Mouse (Mus musculus): Measurements from ENCODE around the gene Fxyd7.

The Fxyd7 gene

DNA sequence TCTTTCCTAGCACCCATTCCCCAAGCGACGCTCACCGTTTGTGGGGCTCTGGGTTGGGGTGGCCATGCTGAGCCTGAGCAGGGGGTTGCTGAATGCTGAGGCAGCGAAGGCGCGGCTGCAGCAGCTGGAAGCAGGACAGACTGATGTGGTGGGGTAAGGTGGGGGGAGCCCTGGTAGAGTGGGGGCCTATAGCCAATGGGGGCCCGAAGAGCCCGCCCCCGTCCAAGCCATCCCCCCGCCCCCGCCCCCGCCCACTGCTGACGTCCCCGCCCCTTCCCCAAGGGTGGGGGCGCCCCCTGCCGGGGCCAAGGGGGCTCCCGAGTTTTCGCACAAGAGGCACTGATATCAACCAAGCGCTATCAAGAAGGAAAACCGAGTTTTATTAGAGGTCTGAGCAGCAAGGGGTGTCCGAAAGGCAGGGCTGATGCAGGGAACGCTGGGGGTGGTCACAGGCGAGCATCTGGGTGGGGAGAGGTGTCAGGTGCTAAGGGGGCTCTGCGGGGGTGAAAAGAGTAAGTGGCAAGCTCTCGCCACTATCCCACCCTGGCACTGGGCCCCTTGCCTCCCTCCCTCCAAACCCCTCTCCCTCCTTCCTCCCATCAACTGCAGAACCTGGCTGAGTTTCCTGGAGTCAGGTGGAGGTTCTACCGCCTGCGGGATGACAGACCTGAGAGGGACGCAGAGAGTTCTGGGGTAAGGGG, at the start of gene Fxyd7:
Gene Fxyd7, minus strand, starts transcription at position 147 of the 701 bp plus-strand sequence.
- Histone ChIP-seq H3K36me3 (ENCODE audit: control insufficient read depth, insufficient read depth, low read length, poor library complexity, severe bottlenecking) (no peaks in the 10 kb centered on the region), H3K27me3 (ENCODE audit: control insufficient read depth, insufficient read depth, low read length, poor library complexity, severe bottlenecking) (no peaks in the 10 kb centered on the region)
- DNase-seq (ENCODE audit: low read depth, low spot score): no peak

DNA sequence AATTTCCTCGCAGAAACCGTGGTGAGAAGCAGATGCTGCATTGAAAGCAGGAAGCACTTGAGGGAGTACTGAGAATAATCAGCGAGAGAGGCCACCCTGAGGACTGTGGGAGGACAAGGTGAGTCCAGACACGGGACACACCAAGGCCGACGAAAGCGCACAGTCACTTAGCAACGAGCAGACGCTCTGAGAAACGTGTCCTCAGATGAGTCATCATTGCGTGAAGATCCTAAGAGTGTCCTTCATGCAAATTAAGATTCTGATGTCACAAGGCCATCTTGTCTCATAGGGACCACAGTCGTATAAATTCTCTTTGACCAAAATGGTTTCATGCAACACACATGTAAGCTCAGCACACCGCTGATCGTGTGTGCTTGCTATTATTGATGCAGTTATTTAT, 49.5 kb upstream of the Fxyd7 start:
- Histone ChIP-seq H3K27me3 (ENCODE audit: control insufficient read depth, insufficient read depth, low read length, poor library complexity, severe bottlenecking) (no peaks in the 10 kb centered on the region), H3K36me3 (ENCODE audit: control insufficient read depth, insufficient read depth, low read length, poor library complexity, severe bottlenecking) (no peaks in the 10 kb centered on the region)
- DNase-seq (ENCODE audit: low read depth, low spot score): no peak

DNA sequence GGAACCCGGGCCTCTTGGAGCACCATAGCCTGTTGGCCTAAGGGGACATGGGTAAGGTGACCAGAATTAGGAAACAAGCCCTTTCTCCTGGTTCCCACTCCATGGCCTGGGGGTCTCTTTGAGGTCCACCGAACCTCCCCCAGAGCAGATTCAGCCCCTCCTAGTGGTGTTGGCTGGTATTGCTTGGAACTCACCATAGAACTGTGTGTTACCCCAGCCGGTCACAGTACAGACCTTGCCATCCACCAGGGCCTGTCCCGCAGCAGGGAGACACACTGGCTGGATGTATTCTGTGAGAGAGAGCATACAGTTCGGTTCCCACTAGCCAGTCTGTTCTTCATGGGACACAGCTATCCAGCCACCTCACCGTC, 48.3 kb upstream of the Fxyd7 start:
- Histone ChIP-seq H3K27me3 (ENCODE audit: control insufficient read depth, insufficient read depth, low read length, poor library complexity, severe bottlenecking) (no peaks in the 10 kb centered on the region), H3K36me3 (ENCODE audit: control insufficient read depth, insufficient read depth, low read length, poor library complexity, severe bottlenecking) (no peaks in the 10 kb centered on the region)
- DNase-seq (ENCODE audit: low read depth, low spot score): no peak

DNA sequence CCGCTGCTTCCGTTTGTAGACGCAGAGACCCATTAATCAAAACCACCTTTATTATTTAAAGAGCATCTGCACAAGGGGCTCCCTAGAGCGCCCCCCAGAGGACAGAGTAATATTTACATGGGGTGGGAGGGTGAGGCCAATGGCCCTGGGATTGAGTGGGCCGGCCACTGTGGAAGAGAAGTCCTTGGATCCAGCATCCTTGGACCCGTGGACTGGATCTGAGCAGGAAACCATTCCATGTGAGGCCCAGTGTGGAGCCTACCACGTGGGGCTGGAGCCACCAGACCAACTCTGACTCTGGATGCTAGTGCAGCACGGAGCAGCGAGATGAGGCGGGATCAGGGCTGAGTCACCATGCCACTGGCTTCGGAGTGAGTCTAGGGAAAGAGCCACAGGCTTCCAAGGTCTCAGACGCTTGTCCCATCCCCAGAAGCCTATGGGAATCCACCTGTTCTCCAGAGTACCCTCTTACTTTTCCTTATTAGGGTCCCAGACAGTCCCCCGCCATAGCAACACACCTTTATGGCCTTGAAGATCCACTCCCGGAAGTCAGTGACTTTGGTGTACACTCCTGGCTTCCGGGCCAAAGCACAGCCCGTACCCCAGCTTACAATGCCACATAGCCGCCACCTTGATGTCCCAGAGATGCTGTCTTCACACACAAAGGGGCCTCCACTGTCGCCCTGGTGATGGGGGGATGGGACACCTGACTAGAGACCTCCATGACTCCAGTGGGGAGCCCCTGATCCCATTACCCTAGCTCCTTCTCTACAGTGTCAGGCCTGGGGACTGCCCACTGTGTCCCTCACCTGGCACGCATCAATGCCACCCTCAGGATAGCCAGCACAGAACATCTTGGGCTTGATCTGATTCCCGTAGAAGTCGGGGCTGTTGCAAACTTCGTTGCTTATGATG, 47.7 kb upstream of the Fxyd7 start:
- no peak for DNase-seq (ENCODE audit: low read depth, low spot score)
- Histone ChIP-seq H3K27me3 (ENCODE audit: control insufficient read depth, insufficient read depth, low read length, poor library complexity, severe bottlenecking) (no peaks in the 10 kb centered on the region), H3K36me3 (ENCODE audit: control insufficient read depth, insufficient read depth, low read length, poor library complexity, severe bottlenecking) (no peaks in the 10 kb centered on the region)

DNA sequence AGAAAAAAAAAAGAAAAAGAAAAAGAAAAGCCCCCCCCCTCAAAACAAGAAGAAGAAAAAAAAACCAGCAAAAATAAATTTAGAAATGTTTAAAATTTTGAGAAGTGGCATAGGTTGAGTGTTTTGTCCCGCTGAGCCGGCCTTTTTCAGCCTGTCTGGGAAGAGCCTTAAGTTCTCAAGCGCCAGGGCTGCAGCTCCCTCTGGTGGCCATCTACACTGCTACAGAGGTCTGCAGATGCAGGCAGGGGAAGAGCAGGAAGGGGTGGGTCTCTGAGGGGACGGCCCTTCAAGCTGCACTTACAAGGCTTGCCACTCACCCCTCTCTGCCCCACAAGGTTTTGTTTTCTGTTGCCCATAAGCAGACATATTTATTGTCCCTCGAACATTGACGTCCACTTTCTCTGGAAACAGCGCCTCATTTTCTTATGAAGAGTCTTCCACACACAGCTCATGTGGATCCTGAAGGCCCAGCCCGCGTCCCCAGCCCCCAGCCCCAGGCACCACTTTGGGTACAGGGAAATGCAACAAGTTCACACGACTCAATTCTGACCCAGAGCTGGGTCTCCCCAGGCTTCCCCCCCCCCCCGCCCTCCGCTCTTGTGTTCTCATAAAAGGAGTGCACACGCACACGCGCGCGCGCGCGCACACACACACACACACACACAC, 46.4 kb upstream of the Fxyd7 start:
- H3K27me3 ChIP-seq (ENCODE audit: control insufficient read depth, insufficient read depth, low read length, poor library complexity, severe bottlenecking): no peaks in the 10 kb centered on the region
- peak; percentile 94 for DNase-seq (ENCODE audit: low read depth, low spot score)
- no peaks in the 10 kb centered on the region for H3K36me3 ChIP-seq (ENCODE audit: control insufficient read depth, insufficient read depth, low read length, poor library complexity, severe bottlenecking)

DNA sequence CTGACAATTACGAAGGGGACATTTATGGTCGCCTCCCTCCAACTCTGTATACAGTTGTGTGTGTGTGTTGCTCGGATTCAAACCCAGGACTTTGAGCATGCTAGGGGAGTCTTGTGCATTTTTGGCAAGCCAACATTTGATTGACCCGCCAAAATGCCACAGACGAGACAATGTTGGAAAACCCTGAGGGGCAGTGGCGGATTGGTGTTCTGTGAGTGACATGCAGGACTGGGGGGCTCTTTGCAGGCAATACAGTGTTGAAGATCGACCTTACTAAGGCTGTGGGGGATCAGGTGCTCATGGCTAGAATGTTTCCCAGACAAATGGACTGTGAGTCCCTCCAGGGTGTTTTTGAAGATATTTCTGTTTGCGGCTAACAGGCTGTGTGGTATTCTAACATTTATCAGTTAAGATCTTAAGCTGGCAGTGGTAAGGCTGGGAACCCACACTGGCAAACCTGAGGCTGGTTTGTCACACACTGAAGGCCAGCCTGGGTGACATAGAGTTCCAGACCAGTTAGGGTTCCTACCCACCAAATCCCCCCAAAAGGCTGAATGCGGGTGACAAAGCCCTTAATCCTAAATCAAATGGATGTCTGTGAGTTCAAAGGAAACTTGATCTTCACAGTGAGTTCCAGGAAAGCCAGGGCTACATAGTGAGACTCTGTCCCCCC, 45.8 kb upstream of the Fxyd7 start:
- Histone ChIP-seq H3K36me3 (ENCODE audit: control insufficient read depth, insufficient read depth, low read length, poor library complexity, severe bottlenecking) (no peaks in the 10 kb centered on the region), H3K27me3 (ENCODE audit: control insufficient read depth, insufficient read depth, low read length, poor library complexity, severe bottlenecking) (no peaks in the 10 kb centered on the region)
- no peak for DNase-seq (ENCODE audit: low read depth, low spot score)

DNA sequence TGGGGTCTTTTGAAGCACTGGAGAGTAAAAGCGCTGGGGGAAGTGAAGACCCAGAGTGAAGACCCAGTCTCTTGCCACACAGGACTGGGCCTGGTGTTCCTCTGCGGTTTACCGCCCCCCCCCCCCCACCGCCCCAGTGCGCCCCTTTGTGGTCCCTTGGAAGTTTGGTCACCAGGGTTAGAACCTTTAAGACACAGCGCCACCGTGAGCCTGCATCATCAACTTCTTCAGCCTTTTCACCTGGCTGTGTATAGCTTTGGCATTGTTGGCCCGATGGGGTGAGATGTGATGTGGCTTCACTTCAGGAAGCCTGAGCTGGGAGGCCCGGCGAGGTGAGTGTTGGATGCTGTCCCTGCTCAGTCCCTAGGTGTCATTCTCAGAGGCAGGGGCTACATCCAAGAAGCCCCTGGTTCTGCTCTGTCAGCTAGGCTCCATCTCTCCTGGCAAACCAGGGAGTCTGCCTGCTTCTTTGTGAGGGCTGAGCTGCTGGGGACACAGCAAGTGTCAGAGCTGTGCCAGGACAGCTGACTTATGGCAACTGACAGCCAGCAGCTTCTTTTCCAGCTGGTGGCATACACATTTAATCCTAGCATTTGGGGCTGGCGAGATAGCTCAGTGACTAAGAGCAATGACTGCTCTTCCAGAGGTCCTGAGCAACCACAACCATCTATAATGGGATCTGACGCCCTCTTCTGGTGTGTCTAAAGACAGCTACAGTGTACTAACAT, 43.7 kb upstream of the Fxyd7 start:
- peak; percentile 38 for DNase-seq (ENCODE audit: low read depth, low spot score)
- no peaks in the 10 kb centered on the region for H3K36me3 ChIP-seq (ENCODE audit: control insufficient read depth, insufficient read depth, low read length, poor library complexity, severe bottlenecking)
- H3K27me3 ChIP-seq (ENCODE audit: control insufficient read depth, insufficient read depth, low read length, poor library complexity, severe bottlenecking): no peaks in the 10 kb centered on the region

- Histone ChIP-seq H3K36me3 (ENCODE audit: control insufficient read depth, insufficient read depth, low read length, poor library complexity, severe bottlenecking) (no peaks in the 10 kb centered on the region), H3K27me3 (ENCODE audit: control insufficient read depth, insufficient read depth, low read length, poor library complexity, severe bottlenecking) (no peaks in the 10 kb centered on the region)
- DNase-seq (ENCODE audit: low read depth, low spot score): peak; percentile 80
Observed at GRCm38 (mm10) chr7:31089721-31090120, 38.5 kb upstream of the Fxyd7 start.

DNA sequence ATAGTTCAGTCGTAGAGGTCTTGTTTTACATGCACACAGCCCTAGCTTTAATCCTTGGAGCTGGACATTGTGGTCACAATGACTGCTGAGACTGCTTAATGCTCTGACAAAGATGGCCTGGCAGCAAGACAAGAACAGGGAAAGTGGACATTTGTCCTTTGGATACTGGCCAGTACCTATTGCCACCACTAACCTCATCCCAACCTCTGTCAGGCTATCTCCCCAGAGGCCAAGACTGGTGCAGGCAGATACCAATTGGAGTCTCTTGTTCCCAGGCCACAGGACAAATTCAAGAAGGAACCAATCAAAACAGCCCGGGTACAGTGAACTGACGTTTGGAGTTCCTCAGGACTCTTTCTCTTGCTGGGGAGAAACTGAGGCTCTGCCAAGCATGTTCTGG, 36.9 kb upstream of the Fxyd7 start:
- H3K27me3 ChIP-seq (ENCODE audit: control insufficient read depth, insufficient read depth, low read length, poor library complexity, severe bottlenecking): no peaks in the 10 kb centered on the region
- H3K36me3 ChIP-seq (ENCODE audit: control insufficient read depth, insufficient read depth, low read length, poor library complexity, severe bottlenecking): no peaks in the 10 kb centered on the region
- no peak for DNase-seq (ENCODE audit: low read depth, low spot score)

- Histone ChIP-seq H3K27me3 (ENCODE audit: control insufficient read depth, insufficient read depth, low read length, poor library complexity, severe bottlenecking) (no peaks in the 10 kb centered on the region), H3K36me3 (ENCODE audit: control insufficient read depth, insufficient read depth, low read length, poor library complexity, severe bottlenecking) (no peaks in the 10 kb centered on the region)
- no peak for DNase-seq (ENCODE audit: low read depth, low spot score)
Observed at GRCm38 (mm10) chr7:31087262-31087661, 36.0 kb upstream of the Fxyd7 start.

DNA sequence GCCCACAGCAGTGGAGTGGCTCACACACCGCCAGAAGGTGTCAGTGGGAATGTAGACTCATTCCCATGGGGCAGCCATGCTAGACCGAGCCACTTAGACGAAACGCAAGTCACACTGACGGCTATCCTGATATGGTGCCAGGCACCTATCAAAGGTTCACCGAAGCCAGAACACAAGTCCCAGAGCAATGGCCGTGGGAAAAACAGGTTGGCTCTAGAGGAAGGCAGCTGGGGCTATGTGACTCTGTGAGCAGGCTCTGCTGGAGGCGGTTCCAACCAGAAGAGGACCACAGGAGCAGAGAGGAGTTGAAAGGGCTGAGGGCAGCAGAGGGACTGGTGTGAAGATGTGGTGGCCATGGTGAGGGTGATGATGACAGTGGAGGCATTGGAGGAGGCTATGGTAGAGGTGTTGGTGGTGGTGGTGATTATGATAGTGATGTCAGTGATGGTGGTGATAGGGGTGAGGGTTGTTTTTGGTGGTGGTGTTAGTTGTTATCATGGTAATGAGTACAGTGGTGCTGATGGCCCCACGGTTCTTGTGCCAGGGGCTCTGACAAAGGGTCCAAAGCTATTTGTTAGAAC, 35.0 kb upstream of the Fxyd7 start:
- no peak for DNase-seq (ENCODE audit: low read depth, low spot score)
- Histone ChIP-seq H3K36me3 (ENCODE audit: control insufficient read depth, insufficient read depth, low read length, poor library complexity, severe bottlenecking) (no peaks in the 10 kb centered on the region), H3K27me3 (ENCODE audit: control insufficient read depth, insufficient read depth, low read length, poor library complexity, severe bottlenecking) (no peaks in the 10 kb centered on the region)

DNA sequence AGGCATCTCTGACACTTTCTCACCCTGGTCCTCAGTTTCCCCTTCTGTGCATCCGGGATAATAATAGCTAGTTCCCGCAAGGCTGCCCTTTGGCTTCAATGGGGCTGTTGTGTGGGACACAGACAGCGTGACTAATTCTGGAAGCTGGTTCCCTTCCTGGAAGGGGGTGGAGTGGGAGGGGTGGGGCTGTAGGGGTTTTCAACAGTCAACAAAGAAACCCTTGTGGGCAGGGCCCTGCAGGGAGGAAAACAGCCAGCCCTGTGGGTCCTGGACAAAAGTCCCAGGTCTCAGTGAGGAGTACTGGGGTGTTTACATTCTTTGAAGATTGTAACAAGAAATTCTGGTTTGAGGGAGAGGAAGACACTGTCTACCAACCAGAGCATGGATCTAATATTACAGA, 33.9 kb upstream of the Fxyd7 start:
- Histone ChIP-seq H3K36me3 (ENCODE audit: control insufficient read depth, insufficient read depth, low read length, poor library complexity, severe bottlenecking) (no peaks in the 10 kb centered on the region), H3K27me3 (ENCODE audit: control insufficient read depth, insufficient read depth, low read length, poor library complexity, severe bottlenecking) (no peaks in the 10 kb centered on the region)
- DNase-seq (ENCODE audit: low read depth, low spot score): no peak

DNA sequence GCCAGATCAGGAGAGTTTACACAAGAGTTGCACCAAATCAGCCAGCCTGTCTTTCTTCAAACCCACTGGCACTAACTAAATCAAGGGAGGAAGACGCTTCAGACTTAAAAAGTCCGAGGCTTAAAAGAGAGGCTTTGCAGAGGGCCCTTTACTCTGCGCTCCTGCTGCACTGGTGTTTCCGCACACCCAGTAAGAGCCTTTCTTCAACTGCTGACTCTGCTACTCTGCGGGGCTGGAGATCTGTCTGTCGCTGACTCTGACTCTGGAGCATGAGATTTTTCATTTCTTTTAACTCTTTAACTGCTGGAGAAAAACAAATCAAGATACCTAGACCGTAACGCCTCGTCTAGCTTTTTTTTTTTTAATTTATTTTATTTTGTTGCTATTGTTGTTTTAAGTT, 32.9 kb upstream of the Fxyd7 start:
- Histone ChIP-seq H3K36me3 (ENCODE audit: control insufficient read depth, insufficient read depth, low read length, poor library complexity, severe bottlenecking) (no peaks in the 10 kb centered on the region), H3K27me3 (ENCODE audit: control insufficient read depth, insufficient read depth, low read length, poor library complexity, severe bottlenecking) (no peaks in the 10 kb centered on the region)
- DNase-seq (ENCODE audit: low read depth, low spot score): no peak
